Mouse (Mus musculus) heart, embryonic 16.5 days (tissue): Measurements from ENCODE around the gene Myo10. TPM values are rescaled to one million over a fixed set of nuclear protein-coding genes. Genes with fewer than 3 reads are reported as not detected.

Experiments
- ATAC-seq: fragments of 200-750 bp; cut with Nextera tagmentation; replicated peaks from 2 replicates; pipeline ENCODE4 v1.8.0; 2017; ENCODE audit warnings: moderate number of reproducible peaks; ENCODE audit not compliant: insufficient read depth, low FRiP score; ENCODE audit errors: extremely low read depth
- H3K27ac ChIP-seq: fragments of 300-500 bp; sonication (generic); 2 replicates; pipeline ENCODE4 v1.5.1; 2014; ENCODE audit warnings: mild to moderate bottlenecking, low read length, control low read depth, moderate library complexity
- H3K27me3 ChIP-seq: fragments of 300-500 bp; sonication (generic); 2 replicates; pipeline ENCODE4 v1.6.1; 2014; ENCODE audit warnings: low read length, mixed read lengths; ENCODE audit not compliant: control insufficient read depth, insufficient read depth
- H3K36me3 ChIP-seq: fragments of 300-500 bp; sonication (generic); 2 replicates; pipeline ENCODE4 v1.6.1; 2014; ENCODE audit not compliant: control insufficient read depth, insufficient read depth
- H3K4me1 ChIP-seq: fragments of 300-500 bp; sonication (generic); 2 replicates; pipeline ENCODE4 v1.6.1; 2014; ENCODE audit warnings: low read length, mixed read lengths; ENCODE audit not compliant: control insufficient read depth, insufficient read depth
- H3K4me2 ChIP-seq: fragments of 300-500 bp; sonication (generic); 2 replicates; pipeline ENCODE4 v1.6.1; 2014; ENCODE audit warnings: low read depth, mild to moderate bottlenecking, control low read depth, low read length
- H3K4me3 ChIP-seq: fragments of 300-500 bp; sonication (generic); 2 replicates; pipeline ENCODE4 v1.5.1; 2014; ENCODE audit warnings: mild to moderate bottlenecking, control low read depth, low read length
- H3K9ac ChIP-seq: fragments of 300-500 bp; sonication (generic); 2 replicates; pipeline ENCODE4 v1.6.1; 2014; ENCODE audit warnings: low read length, control low read depth
- H3K9me3 ChIP-seq: fragments of 300-500 bp; sonication (generic); replicated peaks from 2 replicates; pipeline ENCODE4 v1.6.1; 2016; ENCODE audit warnings: low read length; ENCODE audit not compliant: control insufficient read depth
- WGBS: fragments of 180-500 bp; shearing (Covaris S2); extraction: QIAGEN DNeasy Blood & Tissue Kit; methylation state at CpG from one replicate; pipeline ENCODE4 v1.1.7; 2014; 5-methylcytosine and 5-hydroxymethylcytosine counted together
- polyA plus RNA-seq: library from polyadenylated mRNA; unstranded; fragments of >200 nt; fragmentation: Nextera tagmentation; extraction: Ambion mirVana; gene quantifications from 2 replicates; pipeline ENCODE4 v1.2.1, GENCODE M21; 2015

Gene Myo10
- polyA plus RNA-seq, 1 experiment from 2014 or later = 14.9 TPM

GRCm38 (mm10) chr15:25844013-25844570 is 221.8 kb downstream of the Myo10 start:
- 33% methylated on average over 11 of the region's 11 CpGs for WGBS
- ATAC-seq = no peak
- peaks cover 14% of the 10 kb centered on the region for H3K4me1 ChIP-seq
- no peaks in the 10 kb centered on the region for H3K36me3 ChIP-seq
- H3K27me3 ChIP-seq = no peaks in the 10 kb centered on the region
- H3K27ac ChIP-seq = no peak overlapping the region
- H3K4me3 ChIP-seq = peak overlapping the region; percentile 89
- no peaks in the 10 kb centered on the region for H3K9me3 ChIP-seq
- H3K9ac ChIP-seq = peak overlapping the region; percentile 87; the same call in 1 of the 2 replicates
- peak overlapping the region; percentile 90 for H3K4me2 ChIP-seq

GRCm38 (mm10) chr15:25844771-25845170 is 222.4 kb downstream of the Myo10 start:
- H3K9me3 ChIP-seq = no peaks in the 10 kb centered on the region; the same call in 1 of the 2 replicates
- H3K36me3 ChIP-seq = no peaks in the 10 kb centered on the region
- no peak overlapping the region for H3K9ac ChIP-seq
- ATAC-seq = no peak
- no peak overlapping the region for H3K4me3 ChIP-seq
- 60% methylated on average over 4 of the region's 4 CpGs for WGBS
- no peak overlapping the region for H3K27ac ChIP-seq
- no peaks in the 10 kb centered on the region for H3K27me3 ChIP-seq
- H3K4me2 ChIP-seq = no peak overlapping the region
- H3K4me1 ChIP-seq = peaks cover 14% of the 10 kb centered on the region

- Histone ChIP-seq H3K4me3 (no peak overlapping the region), H3K27me3 (no peaks in the 10 kb centered on the region), H3K9me3 (no peaks in the 10 kb centered on the region; the same call in 1 of the 2 replicates), H3K4me2 (no peak overlapping the region), H3K9ac (no peak overlapping the region), H3K36me3 (no peaks in the 10 kb centered on the region), H3K27ac (no peak overlapping the region), H3K4me1 (peaks cover 9% of the 10 kb centered on the region)
- no peak for ATAC-seq
- WGBS = 79% methylated on average over 1 of the region's 1 CpGs
These were observed 225.3 kb downstream of the Myo10 start for GRCm38 (mm10) chr15:25847576-25848168.

GRCm38 (mm10) chr15:25850552-25850951 is 228.2 kb downstream of the Myo10 start:
- WGBS = 57% methylated on average over 11 of the region's 11 CpGs
- no peaks in the 10 kb centered on the region; the same call in 1 of the 2 replicates for H3K9me3 ChIP-seq
- H3K4me3 ChIP-seq = no peak overlapping the region
- H3K36me3 ChIP-seq = no peaks in the 10 kb centered on the region
- H3K27ac ChIP-seq = no peak overlapping the region
- H3K4me2 ChIP-seq = no peak overlapping the region
- H3K4me1 ChIP-seq = no peaks in the 10 kb centered on the region
- H3K9ac ChIP-seq = no peak overlapping the region
- H3K27me3 ChIP-seq = no peaks in the 10 kb centered on the region
- no peak for ATAC-seq

- Histone ChIP-seq H3K4me3 (no peak overlapping the region), H3K4me2 (no peak overlapping the region), H3K36me3 (no peaks in the 10 kb centered on the region), H3K9me3 (no peaks in the 10 kb centered on the region; the same call in 1 of the 2 replicates), H3K27ac (no peak overlapping the region), H3K4me1 (peaks cover 4% of the 10 kb centered on the region), H3K27me3 (no peaks in the 10 kb centered on the region), H3K9ac (no peak overlapping the region)
- ATAC-seq = no peak
- 60% methylated on average over 18 of the region's 18 CpGs for WGBS
These were observed 232.1 kb downstream of the Myo10 start for GRCm38 (mm10) chr15:25854270-25854904.

- Histone ChIP-seq H3K27me3 (no peaks in the 10 kb centered on the region), H3K4me2 (peak overlapping the region; percentile 27; the same call in 1 of the 2 replicates), H3K9ac (no peak overlapping the region), H3K4me1 (peaks cover 4% of the 10 kb centered on the region), H3K27ac (no peak overlapping the region), H3K9me3 (no peaks in the 10 kb centered on the region), H3K4me3 (no peak overlapping the region), H3K36me3 (no peaks in the 10 kb centered on the region)
- WGBS = 66% methylated on average over 10 of the region's 12 CpGs
- no peak for ATAC-seq
These were observed 236.3 kb downstream of the Myo10 start for GRCm38 (mm10) chr15:25858611-25859058.

GRCm38 (mm10) chr15:25859469-25859868 is 237.1 kb downstream of the Myo10 start:
- H3K36me3 ChIP-seq = no peaks in the 10 kb centered on the region
- no peak overlapping the region for H3K4me2 ChIP-seq
- no peak overlapping the region for H3K9ac ChIP-seq
- H3K4me1 ChIP-seq = peaks cover 4% of the 10 kb centered on the region
- ATAC-seq = no peak
- no peak overlapping the region for H3K4me3 ChIP-seq
- no peak overlapping the region for H3K27ac ChIP-seq
- no peaks in the 10 kb centered on the region for H3K9me3 ChIP-seq
- WGBS = 58% methylated on average over 3 of the region's 3 CpGs
- no peaks in the 10 kb centered on the region for H3K27me3 ChIP-seq

GRCm38 (mm10) chr15:25861900-25862299 is 239.6 kb downstream of the Myo10 start:
- Histone ChIP-seq H3K9me3 (no peaks in the 10 kb centered on the region), H3K27ac (no peak overlapping the region), H3K27me3 (no peaks in the 10 kb centered on the region), H3K4me3 (no peak overlapping the region), H3K4me2 (no peak overlapping the region), H3K9ac (no peak overlapping the region), H3K36me3 (no peaks in the 10 kb centered on the region), H3K4me1 (peaks cover 9% of the 10 kb centered on the region)
- ATAC-seq = no peak
- 78% methylated on average over 7 of the region's 7 CpGs for WGBS
